Mouse (Mus musculus) hindbrain, embryonic 11.5 days (tissue): ENCODE data around the gene Ube2u. TPM values are rescaled to one million over a fixed set of nuclear protein-coding genes. Genes with fewer than 3 reads are reported as not detected.
A peak's percentile ranks its signal among the peaks of the same experiment; 100 is the strongest.

Experiments
- ATAC-seq: fragments of 200-750 bp; cut with Nextera tagmentation; 2 replicates; pipeline ENCODE4 v1.8.0; 2017; ENCODE audit warnings: mild to moderate bottlenecking, moderate TSS enrichment, moderate library complexity; ENCODE audit not compliant: low FRiP score
- DNase-seq: peaks from one replicate; pipeline ENCODE4 v3.0.0-alpha.2; 2015; ENCODE audit warnings: low spot score
- H3K27ac ChIP-seq: fragments of 300-500 bp; sonication (generic); 2 replicates; pipeline ENCODE4 v1.5.1; 2014; ENCODE audit warnings: mild to moderate bottlenecking, low read depth, low read length
- H3K27me3 ChIP-seq: fragments of 300-500 bp; sonication (generic); 2 replicates; pipeline ENCODE4 v1.6.1; 2014; ENCODE audit warnings: mild to moderate bottlenecking, low read length, moderate library complexity, mixed read lengths; ENCODE audit not compliant: control insufficient read depth, insufficient read depth
- H3K36me3 ChIP-seq: fragments of 300-500 bp; sonication (generic); 2 replicates; pipeline ENCODE4 v1.6.1; 2014; ENCODE audit warnings: mild to moderate bottlenecking, low read length, moderate library complexity, mixed read lengths; ENCODE audit not compliant: control insufficient read depth, insufficient read depth
- H3K4me1 ChIP-seq: fragments of 300-500 bp; sonication (generic); replicated peaks from 2 replicates; pipeline ENCODE4 v1.6.1; 2014; ENCODE audit warnings: low read length, mixed read lengths; ENCODE audit not compliant: control insufficient read depth, insufficient read depth
- H3K4me2 ChIP-seq: fragments of 300-500 bp; sonication (generic); replicated peaks from 2 replicates; pipeline ENCODE4 v1.6.1; 2014; ENCODE audit warnings: mild to moderate bottlenecking, low read depth, low read length
- H3K4me3 ChIP-seq: fragments of 300-500 bp; sonication (generic); 2 replicates; pipeline ENCODE4 v1.5.1; 2014; ENCODE audit warnings: low read depth, low read length
- H3K9ac ChIP-seq: fragments of 300-500 bp; sonication (generic); 2 replicates; pipeline ENCODE4 v1.6.1; 2014; ENCODE audit warnings: low read depth, low read length
- H3K9me3 ChIP-seq: fragments of 300-500 bp; sonication (generic); 2 replicates; pipeline ENCODE4 v1.6.1; 2016; ENCODE audit warnings: low read length; ENCODE audit not compliant: control insufficient read depth
- WGBS: fragments of 180-500 bp; shearing (Covaris S2); extraction: QIAGEN DNeasy Blood & Tissue Kit; methylation state at CpG from one replicate; pipeline ENCODE4 v1.1.7; 2014; 5-methylcytosine and 5-hydroxymethylcytosine counted together
- polyA plus RNA-seq: library from polyadenylated mRNA; unstranded; fragments of >200 nt; fragmentation: Nextera tagmentation; extraction: Ambion mirVana; gene quantifications from 2 replicates; pipeline ENCODE4 v1.2.1, GENCODE M21; 2014

Ube2u gene
- polyA plus RNA-seq, 1 experiment from 2014 or later, result 1.4 TPM

GRCm38 (mm10) chr4:100527554-100528001 lies 48.9 kb downstream of the Ube2u start:
- ATAC-seq (no peak), DNase-seq (peak; percentile 61)
- Histone ChIP-seq H3K4me3 (no peak overlapping the region), H3K4me1 (no peaks in the 10 kb centered on the region), H3K4me2 (0 out of 2 replicates have a peak overlapping the region, but pooled peaks have one; percentile 9), H3K9me3 (no peaks in the 10 kb centered on the region), H3K9ac (no peak overlapping the region), H3K27me3 (peaks cover 3% of the 10 kb centered on the region; the same call in 1 of the 2 replicates), H3K27ac (no peak overlapping the region), H3K36me3 (no peaks in the 10 kb centered on the region)
- WGBS, result 3% methylated on average over 15 of the region's 15 CpGs

- Histone ChIP-seq H3K27me3 (no peaks in the 10 kb centered on the region), H3K4me3 (no peak overlapping the region), H3K4me1 (no peaks in the 10 kb centered on the region), H3K4me2 (no peak overlapping the region), H3K9ac (no peak overlapping the region), H3K27ac (no peak overlapping the region), H3K9me3 (no peaks in the 10 kb centered on the region), H3K36me3 (no peaks in the 10 kb centered on the region)
- 77% methylated on average over 6 of the region's 6 CpGs for WGBS
- peak; percentile 30 for DNase-seq
- no peak for ATAC-seq
These were observed 55.0 kb downstream of the Ube2u start for GRCm38 (mm10) chr4:100533607-100534006.

- 52% methylated on average over 3 of the region's 3 CpGs for WGBS
- Histone ChIP-seq H3K27me3 (no peaks in the 10 kb centered on the region), H3K9ac (no peak overlapping the region), H3K4me2 (no peak overlapping the region), H3K4me1 (no peaks in the 10 kb centered on the region), H3K27ac (no peak overlapping the region), H3K36me3 (no peaks in the 10 kb centered on the region), H3K9me3 (no peaks in the 10 kb centered on the region), H3K4me3 (no peak overlapping the region)
- ATAC-seq (peak; percentile 71), DNase-seq (peak; percentile 23)
These were observed 56.3 kb downstream of the Ube2u start for GRCm38 (mm10) chr4:100534946-100535345.

GRCm38 (mm10) chr4:100537898-100538297 lies 59.2 kb downstream of the Ube2u start:
- Histone ChIP-seq H3K27me3 (no peaks in the 10 kb centered on the region), H3K9ac (no peak overlapping the region), H3K27ac (no peak overlapping the region), H3K4me1 (no peaks in the 10 kb centered on the region), H3K36me3 (no peaks in the 10 kb centered on the region), H3K9me3 (no peaks in the 10 kb centered on the region), H3K4me2 (no peak overlapping the region), H3K4me3 (no peak overlapping the region)
- 8% methylated on average over 3 of the region's 3 CpGs for WGBS
- DNase-seq (peak; percentile 82), ATAC-seq (no peak)

- Histone ChIP-seq H3K4me1 (no peaks in the 10 kb centered on the region), H3K4me3 (no peak overlapping the region), H3K9ac (no peak overlapping the region), H3K9me3 (no peaks in the 10 kb centered on the region), H3K27ac (no peak overlapping the region), H3K4me2 (no peak overlapping the region), H3K36me3 (no peaks in the 10 kb centered on the region), H3K27me3 (no peaks in the 10 kb centered on the region)
- no peak for DNase-seq
- 78% methylated on average over 3 of the region's 3 CpGs for WGBS
- ATAC-seq, result no peak
These were observed 60.8 kb downstream of the Ube2u start for GRCm38 (mm10) chr4:100539483-100539882.

- no peak overlapping the region for H3K4me2 ChIP-seq
- no peak for DNase-seq
- WGBS, result 67% methylated on average over 4 of the region's 4 CpGs
- H3K9me3 ChIP-seq, result no peaks in the 10 kb centered on the region
- no peak overlapping the region for H3K4me3 ChIP-seq
- no peaks in the 10 kb centered on the region for H3K4me1 ChIP-seq
- H3K9ac ChIP-seq, result no peak overlapping the region
- no peaks in the 10 kb centered on the region for H3K27me3 ChIP-seq
- no peak for ATAC-seq
- H3K27ac ChIP-seq, result no peak overlapping the region
- no peaks in the 10 kb centered on the region for H3K36me3 ChIP-seq
These were observed 69.3 kb downstream of the Ube2u start for GRCm38 (mm10) chr4:100547905-100548304.

- DNase-seq (no peak), ATAC-seq (no peak)
- Histone ChIP-seq H3K27ac (no peak overlapping the region), H3K4me2 (no peak overlapping the region), H3K27me3 (no peaks in the 10 kb centered on the region), H3K9ac (no peak overlapping the region), H3K4me3 (no peak overlapping the region), H3K36me3 (no peaks in the 10 kb centered on the region), H3K9me3 (no peaks in the 10 kb centered on the region), H3K4me1 (no peaks in the 10 kb centered on the region)
- 90% methylated on average over 2 of the region's 2 CpGs for WGBS
These were observed 74.6 kb downstream of the Ube2u start for GRCm38 (mm10) chr4:100553296-100553695.

- DNase-seq (peak; percentile 87), ATAC-seq (peak; percentile 76)
- no peaks in the 10 kb centered on the region for H3K27me3 ChIP-seq
- H3K4me1 ChIP-seq, result no peaks in the 10 kb centered on the region; the same call in 1 of the 2 replicates
- peak overlapping the region; percentile 42 for H3K4me2 ChIP-seq
- 0 out of 2 replicates have a peak overlapping the region, but pooled peaks have one; percentile 4 for H3K9ac ChIP-seq
- H3K4me3 ChIP-seq, result peak overlapping the region; percentile 19
- H3K9me3 ChIP-seq, result no peaks in the 10 kb centered on the region
- 9% methylated on average over 21 of the region's 21 CpGs for WGBS
- H3K36me3 ChIP-seq, result no peaks in the 10 kb centered on the region
- H3K27ac ChIP-seq, result no peak overlapping the region
These were observed 109.9 kb downstream of the Ube2u start for GRCm38 (mm10) chr4:100588236-100589206.

- H3K4me2 ChIP-seq, result no peak overlapping the region
- H3K4me1 ChIP-seq, result no peaks in the 10 kb centered on the region
- H3K4me3 ChIP-seq, result no peak overlapping the region
- no peaks in the 10 kb centered on the region for H3K36me3 ChIP-seq
- no peaks in the 10 kb centered on the region for H3K27me3 ChIP-seq
- no peak overlapping the region for H3K9ac ChIP-seq
- 92% methylated on average over 4 of the region's 4 CpGs for WGBS
- H3K27ac ChIP-seq, result no peak overlapping the region
- ATAC-seq (no peak), DNase-seq (no peak)
- no peaks in the 10 kb centered on the region for H3K9me3 ChIP-seq
These were observed 117.1 kb downstream of the Ube2u start for GRCm38 (mm10) chr4:100595771-100596170.
